Mouse (Mus musculus): ENCODE results near the gene Gm42791. TPM values are rescaled to one million over a fixed set of nuclear protein-coding genes. Genes with fewer than 3 reads are reported as not detected.

The Gm42791 gene
- polyA plus RNA-seq, 1 experiment from 2014 or later = not detected

DNA sequence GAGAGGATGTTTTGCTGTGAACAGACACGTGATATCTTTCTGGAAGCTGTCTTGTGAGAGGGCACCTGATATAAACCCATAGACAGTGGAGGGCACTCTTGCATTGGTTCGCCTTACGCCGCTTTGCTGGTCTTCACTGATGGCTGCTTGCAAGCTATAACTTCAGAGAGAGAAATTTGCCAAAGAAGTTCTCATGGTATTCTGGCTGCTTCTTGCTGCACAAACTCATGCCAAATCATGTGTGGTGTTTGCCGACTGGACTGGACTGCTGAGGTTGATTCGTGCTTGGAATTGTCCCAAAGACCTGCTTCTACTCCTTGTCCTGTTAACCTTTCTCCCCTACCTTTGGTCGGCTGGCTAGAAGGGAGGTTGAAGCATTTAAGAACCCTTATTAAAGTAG, 95.6 kb downstream of the Gm42791 start:
- no peak for DNase-seq (ENCODE audit: low read depth, low spot score)
- in situ Hi-C loops (cut with MboI; ENCODE audit: low pct_unique_long_range_greater_than_20kb) = no loop called here
- ChIA-PET POLR2A (no interaction called here), CTCF (interaction anchor here (1.4 kb wide), 1 partner anchor 150 kb away, joined by 3 read pairs; no protein-coding TSS in a partner anchor)
- no peak for ATAC-seq
- no peaks in the 10 kb centered on the region for H3K27me3 ChIP-seq
- TF ChIP-seq CTCF (IDR thresholded peaks at IDR 0.05) = no peak

DNA sequence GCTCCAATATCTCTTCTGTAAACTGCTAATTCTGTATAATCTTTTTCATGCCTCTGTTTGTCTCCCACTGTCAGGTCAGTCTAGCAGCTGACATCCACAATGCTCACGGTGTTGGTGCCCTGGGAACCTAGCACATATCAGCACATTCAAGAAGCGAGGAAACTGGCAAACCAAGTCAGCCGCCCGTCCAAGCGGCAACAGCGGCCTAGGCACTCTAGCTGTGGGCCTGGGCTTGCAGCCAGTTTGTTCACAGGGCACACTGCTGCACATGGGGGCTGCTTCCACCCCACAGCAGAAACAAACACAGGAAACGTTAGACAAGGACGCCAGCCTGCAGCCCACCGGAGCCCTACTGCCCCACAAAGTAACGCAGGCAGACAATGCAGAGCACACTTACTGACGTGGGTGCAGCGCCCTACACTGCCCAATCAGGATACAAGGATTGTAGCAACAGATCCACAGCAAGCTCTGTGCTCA, 97.0 kb downstream of the Gm42791 start:
- ATAC-seq (no peak), DNase-seq (ENCODE audit: low read depth, low spot score) (no peak)
- ChIA-PET CTCF (interaction anchor here (1.3 to 1.6 kb wide), 2 partner anchors 12 to 20 kb away, joined by 3 to 9 read pairs; no protein-coding TSS in a partner anchor), POLR2A (no interaction called here)
- no peak for TF ChIP-seq CTCF (IDR thresholded peaks at IDR 0.05)
- no peaks in the 10 kb centered on the region for H3K27me3 ChIP-seq
- in situ Hi-C loops (cut with MboI; ENCODE audit: low pct_unique_long_range_greater_than_20kb) = no loop called here

DNA sequence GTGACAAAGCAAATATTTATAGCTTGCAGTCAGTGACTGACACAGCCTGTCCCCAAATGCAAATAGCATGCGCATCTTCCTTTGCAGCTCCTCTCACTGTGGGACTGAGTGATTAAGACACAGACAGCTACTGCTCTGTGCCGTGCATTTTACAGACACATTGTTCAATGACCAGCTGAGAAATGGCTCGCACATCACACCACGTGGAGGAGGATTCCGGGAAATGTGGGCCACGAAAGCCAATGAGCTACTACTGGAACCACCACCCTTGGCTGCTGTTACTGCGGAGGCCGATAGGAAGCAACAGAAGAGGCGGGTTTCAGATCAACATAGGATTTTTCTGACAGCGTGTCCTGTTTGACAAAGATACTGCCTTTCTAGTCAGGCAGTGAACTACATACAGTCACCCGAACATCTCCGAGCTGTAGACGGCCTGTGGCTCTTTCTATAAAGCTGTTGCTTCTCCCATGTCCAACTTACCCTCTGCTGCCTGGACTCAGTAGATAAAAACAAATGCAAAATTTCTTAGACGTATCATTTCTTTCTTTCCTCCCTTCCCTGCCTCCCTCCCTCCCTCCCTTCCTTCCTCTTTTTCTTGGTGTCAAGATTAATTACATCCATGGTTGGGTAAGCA, 97.8 kb downstream of the Gm42791 start:
- ATAC-seq (no peak), DNase-seq (ENCODE audit: low read depth, low spot score) (no peak)
- CTCF ChIA-PET = interaction anchor here (1.6 to 2.0 kb wide), 2 partner anchors 12 to 14 kb away, joined by 9 to 10 read pairs; no protein-coding TSS in a partner anchor
- TF ChIP-seq CTCF (IDR thresholded peaks at IDR 0.05) = no peak
- POLR2A ChIA-PET = no interaction called here
- no peaks in the 10 kb centered on the region for H3K27me3 ChIP-seq
- in situ Hi-C loops (cut with MboI; ENCODE audit: low pct_unique_long_range_greater_than_20kb) = no loop called here

DNA sequence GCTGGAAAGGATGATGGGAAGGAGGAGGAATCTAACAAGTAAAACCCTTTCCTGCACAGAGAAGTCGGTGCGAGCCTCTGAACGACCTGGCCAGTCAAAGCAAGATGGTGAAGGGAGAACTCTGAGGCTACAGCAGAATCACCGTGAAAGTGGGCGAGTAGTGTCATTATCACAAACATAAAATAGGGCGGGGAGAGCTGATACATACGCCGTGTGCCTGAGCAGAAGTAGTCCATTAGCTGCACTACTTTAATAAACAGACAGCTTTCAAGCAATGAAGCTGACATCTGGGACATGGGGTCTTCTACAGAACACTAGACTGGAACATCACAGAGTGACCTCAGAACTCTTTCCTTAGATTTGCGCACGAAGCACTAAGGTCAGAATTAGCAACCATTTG, 98.4 kb downstream of the Gm42791 start:
- TF ChIP-seq CTCF (IDR thresholded peaks at IDR 0.05) = no peak
- in situ Hi-C loops (cut with MboI; ENCODE audit: low pct_unique_long_range_greater_than_20kb) = no loop called here
- ATAC-seq = no peak
- POLR2A ChIA-PET = no interaction called here
- no peak for DNase-seq (ENCODE audit: low read depth, low spot score)
- no peaks in the 10 kb centered on the region for H3K27me3 ChIP-seq
- CTCF ChIA-PET = interaction anchor here (1.6 to 2.0 kb wide), 3 partner anchors 13 to 153 kb away, joined by 6 to 10 read pairs (median 9); no protein-coding TSS in a partner anchor

DNA sequence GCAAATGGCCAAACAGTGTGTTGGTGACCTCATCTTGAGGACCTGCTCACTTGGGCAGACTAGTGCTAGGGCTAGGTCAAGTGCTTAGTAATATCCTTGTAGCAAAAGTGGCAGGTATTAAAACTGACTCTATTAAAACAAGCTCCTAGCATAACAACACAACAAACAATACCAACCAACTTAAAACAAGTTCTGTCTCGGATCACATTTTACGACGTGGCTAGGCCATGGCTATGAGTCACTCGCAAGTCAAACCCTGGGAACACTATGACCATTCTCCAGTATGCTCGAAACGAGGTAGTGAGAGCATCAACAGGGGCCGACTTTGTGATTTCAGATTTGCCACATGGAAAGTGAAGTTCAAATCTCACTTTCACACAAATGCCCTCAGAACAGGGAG, 99.1 kb downstream of the Gm42791 start:
- ChIA-PET POLR2A (no interaction called here), CTCF (interaction anchor here (1.6 to 2.0 kb wide), 3 partner anchors 8 to 153 kb away, joined by 4 to 10 read pairs (median 6); no protein-coding TSS in a partner anchor)
- ATAC-seq (peak; percentile 67), DNase-seq (ENCODE audit: low read depth, low spot score) (peak; percentile 47)
- no peak for TF ChIP-seq CTCF (IDR thresholded peaks at IDR 0.05)
- in situ Hi-C loops (cut with MboI; ENCODE audit: low pct_unique_long_range_greater_than_20kb) = no loop called here
- no peaks in the 10 kb centered on the region for H3K27me3 ChIP-seq

DNA sequence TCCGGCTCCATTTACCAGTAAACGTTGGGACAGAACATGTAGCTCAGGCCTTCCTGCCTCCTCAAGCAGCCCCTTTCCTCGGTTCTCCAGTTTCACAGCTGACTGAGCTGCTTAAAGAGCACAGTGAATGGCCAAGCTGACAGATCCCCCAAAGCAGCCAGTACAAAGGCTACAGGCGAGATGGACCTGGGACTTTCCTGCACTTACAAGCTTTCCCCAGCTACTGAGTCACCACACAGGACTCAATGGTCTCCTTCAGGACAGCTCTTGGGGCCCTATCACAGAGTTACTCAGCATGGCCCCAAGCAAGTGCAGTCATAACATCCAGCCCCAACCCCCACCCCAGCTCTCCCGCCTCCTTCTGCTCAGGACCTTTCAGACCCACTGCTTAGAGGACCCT, 99.9 kb downstream of the Gm42791 start:
- peak; percentile 56 for ATAC-seq
- H3K27me3 ChIP-seq = no peaks in the 10 kb centered on the region
- in situ Hi-C loops (cut with MboI; ENCODE audit: low pct_unique_long_range_greater_than_20kb) = no loop called here
- TF ChIP-seq CTCF (IDR thresholded peaks at IDR 0.05) = no peak
- POLR2A ChIA-PET = no interaction called here
- DNase-seq (ENCODE audit: low read depth, low spot score) = peak; percentile 70
- CTCF ChIA-PET = interaction anchor here (1.6 to 1.9 kb wide), 2 partner anchors 9 to 154 kb away, joined by 4 to 6 read pairs; no protein-coding TSS in a partner anchor

DNA sequence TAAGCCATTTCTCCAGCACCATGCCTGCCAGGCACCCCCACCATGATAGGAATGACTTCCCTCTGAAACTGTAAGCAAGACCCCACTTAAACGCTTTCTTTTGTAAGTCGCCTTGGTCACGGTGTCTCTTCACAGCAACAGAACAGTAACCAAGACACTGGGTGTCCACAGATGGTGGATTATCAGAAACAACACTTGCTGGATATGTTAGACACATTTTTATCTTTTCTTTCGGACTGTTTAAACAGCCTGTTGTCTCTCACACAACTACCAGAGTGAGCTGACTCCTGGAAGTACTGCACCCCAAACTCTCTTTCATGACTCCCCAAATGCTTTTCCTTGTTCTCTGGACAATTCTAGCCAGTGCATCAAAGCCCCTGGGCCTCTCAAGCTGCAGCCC, 104.7 kb downstream of the Gm42791 start:
- no peak for DNase-seq (ENCODE audit: low read depth, low spot score)
- POLR2A ChIA-PET = no interaction called here
- TF ChIP-seq CTCF (IDR thresholded peaks at IDR 0.05) = no peak
- no peaks in the 10 kb centered on the region for H3K27me3 ChIP-seq
- in situ Hi-C loops (cut with MboI; ENCODE audit: low pct_unique_long_range_greater_than_20kb) = no loop called here
- CTCF ChIA-PET = no interaction called here
- ATAC-seq = no peak

DNA sequence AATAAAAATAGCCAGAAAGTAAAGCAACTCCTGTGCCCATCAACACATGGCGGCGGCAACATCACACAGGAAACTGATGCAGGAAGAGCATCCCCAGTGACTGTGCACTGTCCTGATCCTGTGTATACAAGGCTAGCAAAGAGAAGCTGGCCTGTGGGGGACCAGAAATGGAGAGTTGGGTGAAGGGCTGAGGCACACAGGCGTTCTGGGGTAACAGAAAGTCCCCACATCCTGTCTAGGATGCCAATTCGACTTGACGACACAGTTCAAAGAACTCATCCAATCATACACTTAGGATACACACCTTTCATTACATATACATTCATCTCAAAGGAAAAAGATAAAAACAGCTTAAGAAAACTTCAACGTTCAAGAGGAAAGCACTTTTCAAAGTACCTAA, 106.9 kb downstream of the Gm42791 start:
- TF ChIP-seq CTCF (IDR thresholded peaks at IDR 0.05) = no peak
- H3K27me3 ChIP-seq = no peaks in the 10 kb centered on the region
- in situ Hi-C loops (cut with MboI; ENCODE audit: low pct_unique_long_range_greater_than_20kb) = no loop called here
- DNase-seq (ENCODE audit: low read depth, low spot score) (no peak), ATAC-seq (no peak)
- POLR2A ChIA-PET = no interaction called here
- CTCF ChIA-PET = no interaction called here

DNA sequence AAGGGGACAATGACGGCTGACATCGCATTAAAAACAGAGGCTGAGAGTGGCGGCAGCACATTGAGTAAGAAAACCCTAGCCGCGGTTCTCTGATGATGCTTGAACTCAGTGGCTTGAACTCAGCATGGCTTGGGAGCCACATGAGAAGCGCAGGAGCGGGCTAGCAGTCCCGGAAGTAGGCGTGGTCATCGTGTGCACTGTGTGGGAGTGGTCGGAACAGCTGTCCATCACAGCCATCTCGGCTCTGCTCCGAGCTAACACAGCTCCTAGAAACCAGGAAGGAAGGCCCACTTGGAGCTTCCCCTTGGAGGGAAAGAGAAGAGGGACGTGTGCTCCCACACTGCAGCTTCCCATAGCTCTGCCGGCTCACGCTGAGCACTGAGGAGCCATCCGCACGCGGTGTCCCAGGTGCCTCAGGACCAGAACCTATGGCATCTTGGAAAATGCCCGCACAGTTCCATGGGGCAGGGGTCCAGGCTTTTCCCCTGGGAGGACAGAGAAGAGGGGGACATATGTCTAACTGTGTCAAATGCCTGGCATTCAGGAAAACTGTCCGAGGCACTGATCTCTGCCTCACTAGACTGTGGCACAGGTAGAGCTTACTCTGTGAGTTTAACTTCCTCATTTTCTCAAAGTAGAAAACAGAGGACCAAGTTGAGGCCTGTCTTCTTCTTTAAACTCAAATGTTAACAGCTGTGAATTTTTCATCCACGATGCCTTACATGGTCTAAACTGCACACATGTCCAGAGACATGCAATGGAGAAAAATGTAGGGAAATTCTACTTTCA, 108.9 kb downstream of the Gm42791 start:
- no peak for ATAC-seq
- in situ Hi-C loops (cut with MboI; ENCODE audit: low pct_unique_long_range_greater_than_20kb) = no loop called here
- ChIA-PET POLR2A (interaction anchor here (0.6 kb wide), 1 partner anchor 73 kb away, joined by 4 read pairs; no protein-coding TSS in a partner anchor), CTCF (no interaction called here)
- DNase-seq (ENCODE audit: low read depth, low spot score) = no peak
- no peaks in the 10 kb centered on the region for H3K27me3 ChIP-seq
- no peak for TF ChIP-seq CTCF (IDR thresholded peaks at IDR 0.05)

DNA sequence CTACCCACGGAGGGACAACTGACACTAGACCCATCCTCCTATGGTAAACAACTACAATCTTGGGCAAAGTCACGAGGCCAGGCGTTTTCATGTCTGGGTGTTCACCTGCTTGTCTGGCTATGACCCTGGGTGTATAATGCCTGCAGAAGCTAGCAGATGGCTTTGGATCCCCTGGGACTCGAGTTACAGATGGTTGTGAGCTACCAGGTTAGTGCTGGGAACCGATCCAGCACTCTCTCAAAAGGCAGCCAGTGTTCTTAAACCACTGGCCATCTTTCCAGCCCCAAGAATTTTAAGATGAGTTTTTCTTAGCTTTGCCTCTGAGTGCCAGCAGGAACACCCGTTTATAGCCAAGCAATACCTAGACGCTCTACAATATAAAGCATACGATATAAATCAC, 111.3 kb downstream of the Gm42791 start:
- ChIA-PET POLR2A (no interaction called here), CTCF (no interaction called here)
- no peak for TF ChIP-seq CTCF (IDR thresholded peaks at IDR 0.05)
- no peak for DNase-seq (ENCODE audit: low read depth, low spot score)
- ATAC-seq = no peak
- in situ Hi-C loops (cut with MboI; ENCODE audit: low pct_unique_long_range_greater_than_20kb) = no loop called here
- H3K27me3 ChIP-seq = no peaks in the 10 kb centered on the region

DNA sequence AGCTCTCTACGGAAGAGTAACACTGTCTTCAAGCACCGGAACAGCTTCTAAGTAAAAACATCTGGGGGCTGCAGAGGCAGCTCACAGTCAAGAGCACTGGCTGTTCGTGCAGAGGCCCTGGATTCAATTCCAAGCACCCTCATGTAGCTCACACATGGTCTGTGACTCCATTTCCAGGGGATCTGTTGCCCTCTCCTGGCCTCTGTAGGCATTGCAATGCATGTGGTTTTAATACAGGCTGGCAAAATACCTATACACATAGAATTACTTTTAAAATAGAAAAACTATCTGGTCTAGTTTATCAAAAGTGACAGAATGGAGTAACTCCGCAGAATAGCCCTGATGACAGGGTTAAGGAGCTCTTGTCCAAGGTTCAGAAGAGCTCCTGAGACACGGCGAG, 115.7 kb downstream of the Gm42791 start:
- ATAC-seq (no peak), DNase-seq (ENCODE audit: low read depth, low spot score) (no peak)
- TF ChIP-seq CTCF (IDR thresholded peaks at IDR 0.05) = peak; percentile 73
- POLR2A ChIA-PET = no interaction called here
- in situ Hi-C loops (cut with MboI; ENCODE audit: low pct_unique_long_range_greater_than_20kb) = no loop called here
- no peaks in the 10 kb centered on the region for H3K27me3 ChIP-seq
- CTCF ChIA-PET = interaction anchor here (0.9 to 1.2 kb wide), 4 partner anchors 25 to 170 kb away, joined by 3 to 4 read pairs (median 4); no protein-coding TSS in a partner anchor

Measured in Patski (cell line).